Comparison of ENCODE assay signal across 15 mouse cellular contexts in genomic region chr10:95318392-95318708, GRCm38 (mm10). TPM values are rescaled to one million over a fixed set of nuclear protein-coding genes. Genes with fewer than 3 reads are reported as not detected.
DNase-seq lines count a peak whose midpoint lies in the region; ATAC-seq and TF ChIP-seq lines count a peak whose summit lies in the region.
"Had no signal": no experiment of that assay in that cellular context is flagged by ENCODE, and none has a peak within 500 bp of the region (broad histone marks: within the 10 kb centered on the region; RNA-seq: fewer than 3 reads in every experiment).

No protein-coding gene starts in this region.

- TF ChIP-seq POLR2A in lung, adult 2 months (IDR thresholded peaks at IDR 0.05; ENCODE audit: borderline replicate concordance, extremely low read depth, low read depth, low read length): no peak

- peak; percentile 73 for DNase-seq in heart, embryonic 10.5 days (ENCODE audit: low spot score)
- no peak for DNase-seq in heart, postnatal 36 days
- peak; percentile 19 for DNase-seq in lung, postnatal 10 days
- DNase-seq in lung, adult 2 months: no peak
- DNase-seq in gastrocnemius, postnatal 10 days: peak; percentile 49
- peak; percentile 41 for DNase-seq in testis, postnatal 14 days (ENCODE audit: low spot score)
- no peak for DNase-seq in hindbrain, postnatal 0 days (ENCODE audit: low spot score)
- DNase-seq in left cerebral cortex, adult 18-20 months (ENCODE audit: low spot score in 2 of 2): no peak
- DNase-seq: cerebellum, adult 8-10 months; layer of hippocampus, postnatal 36 days; right cerebral cortex, postnatal 14 days had no signal

- intact Hi-C loops in heart, postnatal 36 days (cut with DNase I): loop anchor here (1.0 to 2.0 kb wide), 3 partner anchors 54 to 176 kb away; partner anchors contain the start of gene Socs2

- H3K4me3 ChIP-seq in heart, embryonic 10.5 days: no peak overlapping the region
- H3K4me3 ChIP-seq in lung, adult 2 months (replicated peaks; ENCODE audit: extremely low read depth, low read depth, low read length): no peak overlapping the region
- H3K4me3 ChIP-seq in hindbrain, postnatal 0 days (ENCODE audit: low read length): no peak overlapping the region
- H3K4me3 ChIP-seq: embryonic facial prominence, embryonic 13.5 days had no signal

- WGBS in heart, embryonic 10.5 days: 73% methylated on average over 7 of the region's 7 CpGs
- 48% methylated on average over 7 of the region's 7 CpGs for WGBS in lung, adult 2 months
- 84% methylated on average over 7 of the region's 7 CpGs for WGBS in hindbrain, postnatal 0 days

- H3K4me2 ChIP-seq in hindbrain, postnatal 0 days (ENCODE audit: low read depth, low read length): no peak overlapping the region
- H3K4me2 ChIP-seq: embryonic facial prominence, embryonic 13.5 days had no signal

- H3K27ac ChIP-seq in heart, embryonic 10.5 days: peak overlapping the region; percentile 77
- no peak overlapping the region for H3K27ac ChIP-seq in hindbrain, postnatal 0 days
- H3K27ac ChIP-seq: embryonic facial prominence, embryonic 13.5 days; macrophage had no signal

- 0 out of 2 replicates have a peak, but pooled peaks cover 5% of the 10 kb centered on the region for H3K27me3 ChIP-seq in heart, embryonic 10.5 days (ENCODE audit: insufficient read depth, poor library complexity, severe bottlenecking)
- no peaks in the 10 kb centered on the region for H3K27me3 ChIP-seq in hindbrain, postnatal 0 days (ENCODE audit: insufficient read depth, low read length)
- H3K27me3 ChIP-seq: embryonic facial prominence, embryonic 13.5 days; Patski had no signal

- no peak overlapping the region for H3K9ac ChIP-seq in hindbrain, postnatal 0 days (replicated peaks; ENCODE audit: low read length)
- H3K9ac ChIP-seq: embryonic facial prominence, embryonic 13.5 days had no signal

- H3K9me3 ChIP-seq in heart, embryonic 10.5 days: no peaks in the 10 kb centered on the region
- no peaks in the 10 kb centered on the region for H3K9me3 ChIP-seq in hindbrain, postnatal 0 days (ENCODE audit: low read length)
- H3K9me3 ChIP-seq: embryonic facial prominence, embryonic 13.5 days had no signal

- TF ChIP-seq CTCF in lung, adult 2 months (IDR thresholded peaks at IDR 0.05; ENCODE audit: insufficient read depth, low read length): no peak
- no peak for TF ChIP-seq CTCF in hindbrain, postnatal 0 days (IDR thresholded peaks at IDR 0.05; ENCODE audit: low read depth)

- no peak for ATAC-seq in hindbrain, postnatal 0 days
- ATAC-seq: forebrain, embryonic 16.5 days; Patski had no signal

- H3K36me3 ChIP-seq in heart, embryonic 10.5 days: no peaks in the 10 kb centered on the region
- no peaks in the 10 kb centered on the region for H3K36me3 ChIP-seq in hindbrain, postnatal 0 days (ENCODE audit: insufficient read depth, low read length)
- H3K36me3 ChIP-seq: embryonic facial prominence, embryonic 13.5 days had no signal

- H3K4me1 ChIP-seq in heart, embryonic 10.5 days: peaks cover 56% of the 10 kb centered on the region
- H3K4me1 ChIP-seq in lung, adult 2 months (ENCODE audit: control insufficient read depth, insufficient read depth, low read length): peaks cover 15% of the 10 kb centered on the region
- H3K4me1 ChIP-seq in hindbrain, postnatal 0 days (ENCODE audit: insufficient read depth, low read length): peaks cover 12% of the 10 kb centered on the region

RNA-seq across cellular contexts. Expression of gene Cradd, which starts 5.6 kb away (rescaled TPM):
- 9.6 and 10.7 TPM in 2 replicates for polyA plus RNA-seq in heart, embryonic 10.5 days (2016; fragmentation: Nextera tagmentation; extraction: Ambion mirVana)
- 10 to 100 TPM in 1 of 2 experiments, 1 to 10 TPM in 1; 8.8 to 12.5 TPM for total RNA-seq in heart, postnatal 36 days (2021)
- 21.0 and 21.8 TPM in 2 replicates for polyA plus RNA-seq in lung, adult 2 months (2012; rRNA removed)
- total RNA-seq in gastrocnemius, postnatal 10 days (2021): 10 to 100 TPM; 12.1 to 14.3 TPM
- 13.1 and 15.5 TPM in 2 replicates for total RNA-seq in hindbrain, postnatal 0 days (2014; rRNA removed)
- 8.5 and 8.9 TPM in 2 replicates for polyA plus RNA-seq in hindbrain, postnatal 0 days (2015; fragmentation: Nextera tagmentation; extraction: Ambion mirVana)
- 1 to 10 TPM; 5.6 to 6.4 TPM for total RNA-seq in left cerebral cortex, adult 18-20 months (2021)

Comparison
In these comparisons a context has a peak if more than half of its experiments do, and no peak if none do; other contexts are left out.
1. DNase-seq: peak in heart, embryonic 10.5 days (single experiment), lung, postnatal 10 days (single experiment), gastrocnemius, postnatal 10 days (single experiment) and testis, postnatal 14 days (single experiment); none in heart, postnatal 36 days (0 of 2), lung, adult 2 months (single experiment), hindbrain, postnatal 0 days (single experiment) and left cerebral cortex, adult 18-20 months (0 of 2).